Mouse (Mus musculus) MEL (cell line): ENCODE measurements around the gene Ccdc186. TPM values are rescaled to one million over a fixed set of nuclear protein-coding genes. Genes with fewer than 3 reads are reported as not detected.

Experiments used
- DNase-seq: peaks from one replicate; pipeline ENCODE4 v3.0.0; 2011; ENCODE audit warnings: low read depth, low spot score
- H3K27ac ChIP-seq: 2 replicates; pipeline ENCODE4 v1.5.1; 2012; ENCODE audit warnings: low read depth, mild to moderate bottlenecking, control low read depth, low read length, moderate library complexity; ENCODE audit not compliant: control insufficient read depth
- H3K27me3 ChIP-seq, 2 experiments: fragments of 150-350 bp in 1 of 2; sonication (generic) in 1 of 2; 2 replicates each; pipeline ENCODE4 v1.6.1; 2012; ENCODE audit warnings: low read length in 2 of 2, mild to moderate bottlenecking in 2 of 2, improper control_type of control experiment in 1 of 2, moderate library complexity in 1 of 2; ENCODE audit not compliant: insufficient read depth in 2 of 2, control insufficient read depth in 1 of 2
- H3K36me3 ChIP-seq, 2 experiments: 2 replicates each; pipeline ENCODE4 v1.6.1; 2012 to 2014; ENCODE audit warnings: low read length in 2 of 2, improper control_type of control experiment in 1 of 2, inconsistent platforms in 1 of 2, mild to moderate bottlenecking in 1 of 2; ENCODE audit not compliant: insufficient read depth in 2 of 2, control insufficient read depth in 1 of 2
- H3K4me1 ChIP-seq, 2 experiments: fragments of 150-350 bp in 1 of 2; sonication (generic) in 1 of 2; 2 replicates each; pipeline ENCODE4 v1.6.1; 2012; ENCODE audit warnings: low read length in 2 of 2, improper control_type of control experiment in 1 of 2, mild to moderate bottlenecking in 1 of 2; ENCODE audit not compliant: insufficient read depth in 2 of 2, control insufficient read depth in 1 of 2
- H3K4me3 ChIP-seq, 2 experiments: fragments of 150-350 bp in 1 of 2; sonication (generic) in 1 of 2; 2 replicates each; pipeline ENCODE4 v1.5.1; 2012; ENCODE audit warnings: low read depth in 2 of 2, low read length in 2 of 2, mild to moderate bottlenecking in 2 of 2, moderate library complexity in 2 of 2, control low read depth in 1 of 2, improper control_type of control experiment in 1 of 2; ENCODE audit not compliant: control insufficient read depth in 1 of 2, insufficient read depth in 1 of 2
- H3K79me2 ChIP-seq: 2 replicates; pipeline ENCODE4 v1.6.1; 2012; ENCODE audit warnings: mild to moderate bottlenecking, low read length, moderate library complexity; ENCODE audit not compliant: control insufficient read depth, poor library complexity, insufficient read depth
- H3K9ac ChIP-seq: 2 replicates; pipeline ENCODE4 v1.6.1; 2012; ENCODE audit warnings: low read depth, mild to moderate bottlenecking, control low read depth, low read length, moderate library complexity; ENCODE audit not compliant: control insufficient read depth, poor library complexity, severe bottlenecking
- H3K9me3 ChIP-seq: fragments of 150-350 bp; sonication (generic); replicated peaks from 2 replicates; pipeline ENCODE4 v1.6.1; 2012; ENCODE audit warnings: mild to moderate bottlenecking, low read length, improper control_type of control experiment, moderate library complexity; ENCODE audit not compliant: insufficient read depth
- BHLHE40 ChIP-seq: IDR thresholded peaks from 2 replicates; pipeline ENCODE4 v1.6.1; 2012; ENCODE audit warnings: low read depth, mild to moderate bottlenecking, inconsistent platforms, low read length, improper control_type of control experiment, borderline replicate concordance
- CHD1 ChIP-seq: IDR thresholded peaks from 2 replicates; pipeline ENCODE4 v1.6.1; 2012; ENCODE audit warnings: low read depth, mild to moderate bottlenecking, inconsistent platforms, low read length, improper control_type of control experiment
- CHD2 ChIP-seq: IDR thresholded peaks from 2 replicates; pipeline ENCODE4 v1.6.1; 2011; ENCODE audit warnings: low read length, improper control_type of control experiment
- CTCF ChIP-seq, 3 experiments: IDR thresholded peaks in 2 of 3; conservative IDR thresholded peaks in 1 of 3; 2 replicates each; pipeline ENCODE4 v1.5.1; 2011 to 2012; ENCODE audit warnings: low read length in 3 of 3, low read depth in 2 of 3, mild to moderate bottlenecking in 2 of 3, improper control_type of control experiment in 1 of 3, inconsistent platforms in 1 of 3, mixed read lengths in 1 of 3, moderate library complexity in 1 of 3; ENCODE audit not compliant: control insufficient read depth in 1 of 3, insufficient read depth in 1 of 3, poor library complexity in 1 of 3, severe bottlenecking in 1 of 3
- ELF1 ChIP-seq: IDR thresholded peaks from 2 replicates; pipeline ENCODE4 v1.6.1; 2014; ENCODE audit warnings: low read depth, mild to moderate bottlenecking, inconsistent platforms, low read length, improper control_type of control experiment, moderate library complexity
- EP300 ChIP-seq, 2 experiments: IDR thresholded peaks; 2 replicates each; pipeline ENCODE4 v1.6.1; 2011; ENCODE audit warnings: improper control_type of control experiment in 2 of 2, low read length in 2 of 2, low read depth in 1 of 2, mild to moderate bottlenecking in 1 of 2
- ETS1 ChIP-seq: IDR thresholded peaks from 2 replicates; pipeline ENCODE4 v1.6.1; 2012; ENCODE audit warnings: low read depth, mild to moderate bottlenecking, inconsistent platforms, low read length, improper control_type of control experiment, moderate library complexity
- GABPA ChIP-seq: IDR thresholded peaks from 2 replicates; pipeline ENCODE4 v1.6.1; 2012; ENCODE audit warnings: low read depth, mild to moderate bottlenecking, inconsistent platforms, low read length, improper control_type of control experiment, moderate library complexity
- GATA1 ChIP-seq: IDR thresholded peaks from 2 replicates; pipeline ENCODE4 v1.6.1; 2011; ENCODE audit warnings: low read depth, low read length, improper control_type of control experiment
- HCFC1 ChIP-seq: IDR thresholded peaks from 2 replicates; pipeline ENCODE4 v1.6.1; 2012; ENCODE audit warnings: low read depth, mild to moderate bottlenecking, inconsistent platforms, low read length, improper control_type of control experiment, moderate library complexity
- KAT2A ChIP-seq: conservative IDR thresholded peaks from 2 replicates; pipeline ENCODE4 v1.6.1; 2012; ENCODE audit warnings: low read depth, low read length, improper control_type of control experiment, inconsistent platforms
- MAX ChIP-seq: IDR thresholded peaks from 2 replicates; pipeline ENCODE4 v1.6.1; 2011; ENCODE audit warnings: low read length, improper control_type of control experiment
- MAZ ChIP-seq: IDR thresholded peaks from 2 replicates; pipeline ENCODE4 v1.6.1; 2012; ENCODE audit warnings: low read depth, mild to moderate bottlenecking, inconsistent platforms, low read length, improper control_type of control experiment
- MEF2A ChIP-seq: IDR thresholded peaks from 2 replicates; pipeline ENCODE4 v1.6.1; 2014; ENCODE audit warnings: low read depth, mild to moderate bottlenecking, inconsistent platforms, low read length, improper control_type of control experiment; ENCODE audit not compliant: poor library complexity, insufficient replicate concordance, severe bottlenecking; ENCODE audit errors: extremely low read depth
- MYB ChIP-seq: IDR thresholded peaks from 2 replicates; pipeline ENCODE4 v1.6.1; 2011; ENCODE audit warnings: mild to moderate bottlenecking, low read depth, low read length, improper control_type of control experiment
- NRF1 ChIP-seq: IDR thresholded peaks from 2 replicates; pipeline ENCODE4 v1.6.1; 2014; ENCODE audit warnings: low read depth, mild to moderate bottlenecking, inconsistent platforms, low read length, improper control_type of control experiment, moderate library complexity; ENCODE audit not compliant: poor library complexity, insufficient read depth, severe bottlenecking
- POLR2A ChIP-seq, 2 experiments: IDR thresholded peaks; 2 replicates each; pipeline ENCODE4 v1.6.1; 2011 to 2012; ENCODE audit warnings: low read length in 2 of 2, mild to moderate bottlenecking in 2 of 2, control low read depth in 1 of 2, improper control_type of control experiment in 1 of 2, low read depth in 1 of 2, moderate library complexity in 1 of 2; ENCODE audit not compliant: control insufficient read depth in 1 of 2, insufficient read depth in 1 of 2, poor library complexity in 1 of 2
- POLR2AphosphoS2 ChIP-seq: IDR thresholded peaks from 2 replicates; pipeline ENCODE4 v1.6.1; 2011; ENCODE audit warnings: low read length, improper control_type of control experiment
- SIN3A ChIP-seq: IDR thresholded peaks from 2 replicates; pipeline ENCODE4 v1.6.1; 2012; ENCODE audit warnings: low read length, improper control_type of control experiment, inconsistent platforms
- TAL1 ChIP-seq: IDR thresholded peaks from 2 replicates; pipeline ENCODE4 v1.6.1; 2012; ENCODE audit warnings: mild to moderate bottlenecking, inconsistent platforms, low read length, moderate library complexity, mixed read lengths
- TBP ChIP-seq: IDR thresholded peaks from 2 replicates; pipeline ENCODE4 v1.8.0; 2011; ENCODE audit warnings: low read depth, low read length, improper control_type of control experiment
- ZKSCAN1 ChIP-seq: IDR thresholded peaks from 2 replicates; pipeline ENCODE4 v1.6.1; 2012; ENCODE audit warnings: low read depth, mild to moderate bottlenecking, inconsistent platforms, low read length, improper control_type of control experiment, moderate library complexity
- ZMIZ1 ChIP-seq: IDR thresholded peaks from 2 replicates; pipeline ENCODE4 v1.6.1; 2012; ENCODE audit warnings: low read depth, mild to moderate bottlenecking, inconsistent platforms, low read length, improper control_type of control experiment, moderate library complexity
- polyA plus RNA-seq, 2 experiments: library from polyadenylated mRNA; stranded (reverse) in 1 of 2; unstranded in 1 of 2; fragments of >175 nt in 1 of 2; fragments of >200 nt in 1 of 2; gene quantifications; 2 replicates each; pipeline versions ENCODE4 v1.2.1 to v1.2.4; 2012; ENCODE audit warnings: low replicate concordance in 2 of 2, low read depth in 1 of 2; ENCODE audit not compliant: insufficient read length in 2 of 2, insufficient read depth in 1 of 2, missing spikeins in 1 of 2
- total RNA-seq: library from RNA; depleted of rRNA; stranded (reverse); fragments of 300-350 nt; gene quantifications from 2 replicates; pipeline ENCODE4 v1.2.3, GENCODE M21; 2012

The Ccdc186 gene
- total and polyA plus RNA-seq, 3 experiments, result 7.9 to 72.2 (median 21.9) TPM

- TF ChIP-seq POLR2A (IDR thresholded peaks at IDR 0.05; ENCODE audit: control insufficient read depth in 1 of 2, insufficient read depth in 1 of 2, low read depth in 1 of 2, low read length in 2 of 2, poor library complexity in 1 of 2), result no peak
- TF ChIP-seq HCFC1, result peak; percentile 64
- TF ChIP-seq SIN3A, result peak; percentile 83
- TF ChIP-seq KAT2A, result no peak; the same call in 1 of the 2 replicates
- TF ChIP-seq CHD2, result no peak
- TF ChIP-seq MEF2A, result no peak
- no peak for TF ChIP-seq NRF1
- 0 out of 2 replicates have a peak, but pooled peaks have one; percentile 41 for TF ChIP-seq MAZ
- TF ChIP-seq ZKSCAN1, result no peak
- TF ChIP-seq ETS1, result peak; percentile 95
- peak; percentile 54; the same call in 1 of the 2 replicates for TF ChIP-seq MYB
- peak; percentile 38; the same call in 1 of the 2 replicates for TF ChIP-seq GABPA
- peak; percentile 27; the same call in 1 of the 2 replicates for TF ChIP-seq ELF1
- TF ChIP-seq POLR2AphosphoS2, result no peak
- 0 out of 2 replicates have a peak, but pooled peaks have one; percentile 42 for TF ChIP-seq TBP
- TF ChIP-seq MAX, result peak; percentile 63
- TF ChIP-seq GATA1, result peak; percentile 83
- TF ChIP-seq CTCF (IDR thresholded peaks at IDR 0.05 in 2 of 3, conservative IDR thresholded peaks at IDR 0.05 in 1 of 3; ENCODE audit: control insufficient read depth in 1 of 3, insufficient read depth in 1 of 3, low read depth in 2 of 3, low read length in 3 of 3, poor library complexity in 1 of 3, severe bottlenecking in 1 of 3), result peak; percentile 69 to 82 (median 78)
- 0 out of 2 replicates have a peak, but pooled peaks have one; percentile 42 for TF ChIP-seq BHLHE40
Observed at GRCm38 (mm10) chr19:56811590-56811989, 10.4 kb downstream of the Ccdc186 start (continued).

DNA sequence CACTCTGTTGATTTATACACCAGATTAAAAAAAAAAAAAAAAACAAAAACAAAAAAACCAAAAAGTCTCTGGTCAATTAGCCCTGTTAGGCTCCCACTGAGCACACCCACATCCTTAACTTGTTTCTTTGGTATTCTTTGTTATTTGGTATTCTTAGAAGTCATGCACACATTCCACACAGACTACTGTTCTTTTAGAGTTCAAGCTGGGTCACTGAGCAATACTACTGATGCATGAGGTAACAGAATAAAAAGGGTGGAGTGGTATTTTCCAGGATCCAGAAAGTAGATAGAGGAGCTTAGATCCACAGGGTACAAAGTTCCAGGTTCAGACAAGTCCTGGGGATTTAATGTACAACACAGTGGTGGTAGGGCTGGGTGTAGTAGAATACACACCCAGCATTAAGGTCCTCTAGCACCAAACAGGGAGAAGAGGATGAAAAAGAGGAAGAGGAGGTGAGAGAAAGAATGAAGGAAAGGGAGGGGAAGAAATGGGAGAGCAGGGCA is 11.3 kb downstream of the Ccdc186 start:
- H3K9me3 ChIP-seq, result no peaks in the 10 kb centered on the region
- peaks cover 19 to 31% of the 10 kb centered on the region in 2 experiments for H3K36me3 ChIP-seq
- peaks cover 5% of the 10 kb centered on the region; the same call in 1 of the 2 replicates for H3K79me2 ChIP-seq
- no peak overlapping the region for H3K27ac ChIP-seq
- H3K4me3 ChIP-seq, result no peak overlapping the region
- no peak for TF ChIP-seq CHD2
- TF ChIP-seq HCFC1, result no peak
- no peak for TF ChIP-seq EP300 (IDR thresholded peaks at IDR 0.05; ENCODE audit: low read depth in 1 of 2, low read length in 2 of 2)
- no peak for TF ChIP-seq ZMIZ1
- TF ChIP-seq CHD1, result no peak
- no peak for TF ChIP-seq MAZ
- no peak for TF ChIP-seq MAX
- no peak for TF ChIP-seq NRF1
- TF ChIP-seq TAL1, result no peak
- TF ChIP-seq SIN3A, result no peak
- DNase-seq, result no peak
- H3K4me1 ChIP-seq, result peaks cover 9 to 12% of the 10 kb centered on the region in 2 experiments
- no peaks in the 10 kb centered on the region for H3K27me3 ChIP-seq
- no peak overlapping the region for H3K9ac ChIP-seq
